Mouse (Mus musculus) B cell, adult 67 days (primary cell): Measurements from ENCODE around the gene Hbb-bh1. TPM values are rescaled to one million over a fixed set of nuclear protein-coding genes. Genes with fewer than 3 reads are reported as not detected.

ENCODE experiments used
- total RNA-seq, 2 experiments: library from RNA; stranded (reverse); gene quantifications; 4 replicates each; pipeline ENCODE4 v1.2.4; 2023

Gene Hbb-bh1
- total RNA-seq = not detected

GRCm38 (mm10) chr7:103843034-103843433, at the start of gene Hbb-bh1:
TSS of gene Hbb-bh1 (minus strand) at chr7:103843164.

GRCm38 (mm10) chr7:103886152-103886551, 43.2 kb upstream of the Hbb-bh1 start, which contains the start of gene Olfr66:
TSS of gene Olfr66 (minus strand) at chr7:103886252.

GRCm38 (mm10) chr7:103853090-103853489, 10.1 kb upstream of the Hbb-bh1 start, which contains the start of gene Hbb-y:
TSS of gene Hbb-y (minus strand) at chr7:103853216.

GRCm38 (mm10) chr7:103840268-103840667, 2.7 kb downstream of the Hbb-bh1 start, which contains the start of gene Hbb-bh2:
TSS of gene Hbb-bh2 (minus strand) at chr7:103840520.

GRCm38 (mm10) chr7:103827808-103828207, 15.2 kb downstream of the Hbb-bh1 start, which contains the start of gene Hbb-bs:
TSS of gene Hbb-bs (minus strand) at chr7:103828096.

GRCm38 (mm10) chr7:103813766-103814165, 29.2 kb downstream of the Hbb-bh1 start, which contains the start of gene Hbb-bt:
TSS of gene Hbb-bt (minus strand) at chr7:103813996.

GRCm38 (mm10) chr7:103791721-103792120, 51.2 kb downstream of the Hbb-bh1 start, which contains the start of gene Olfr67:
TSS of gene Olfr67 (minus strand) at chr7:103791821.

Other genes with a start within 250 kb of the Hbb-bh1 start
- not detected for gene Olfr619, start 242.6 kb downstream of the Hbb-bh1 start, total RNA-seq
- gene Olfr620, start 230.6 kb downstream of the Hbb-bh1 start, total RNA-seq = not detected
- not detected for gene Olfr622, start 200.5 kb downstream of the Hbb-bh1 start, total RNA-seq
- not detected for gene Olfr623, start 179.5 kb downstream of the Hbb-bh1 start, total RNA-seq
- not detected for gene Olfr624, start 172.0 kb downstream of the Hbb-bh1 start, total RNA-seq
- not detected for gene Olfr625-ps1, start 160.4 kb downstream of the Hbb-bh1 start, total RNA-seq
- not detected for gene Olfr243, start 128.5 kb downstream of the Hbb-bh1 start, total RNA-seq
- not detected for gene Olfr628, start 112.8 kb downstream of the Hbb-bh1 start, total RNA-seq
- gene Olfr629, start 98.2 kb downstream of the Hbb-bh1 start, total RNA-seq = not detected
- not detected for gene Olfr630, start 85.8 kb downstream of the Hbb-bh1 start, total RNA-seq
- gene Olfr69, start 71.6 kb downstream of the Hbb-bh1 start, total RNA-seq = not detected
- not detected for gene Olfr68, start 63.5 kb downstream of the Hbb-bh1 start, total RNA-seq
- not detected for gene Olfr67, start 51.3 kb downstream of the Hbb-bh1 start, total RNA-seq
- 10 to 100 TPM in 1 of 2 experiments, 1 to 10 TPM in 1; 3.1 to 49.4 TPM for gene Hbb-bt, start 29.2 kb downstream of the Hbb-bh1 start, total RNA-seq
- 100 to 1,000 TPM in 1 of 2 experiments, 10 to 100 TPM in 1; 22.4 to 295 TPM for gene Hbb-bs, start 15.1 kb downstream of the Hbb-bh1 start, total RNA-seq
- gene Hbb-bh2, start 2.6 kb downstream of the Hbb-bh1 start, total RNA-seq = not detected
- gene Hbb-y, start 10.1 kb upstream of the Hbb-bh1 start, total RNA-seq = not detected
- gene Olfr66, start 43.1 kb upstream of the Hbb-bh1 start, total RNA-seq = not detected
- not detected for gene Olfr64, start 51.3 kb upstream of the Hbb-bh1 start, total RNA-seq
- gene Olfr65, start 60.3 kb upstream of the Hbb-bh1 start, total RNA-seq = not detected
- gene Olfr631, start 85.7 kb upstream of the Hbb-bh1 start, total RNA-seq = not detected
- gene Olfr632, start 91.2 kb upstream of the Hbb-bh1 start, total RNA-seq = not detected
- gene Olfr633, start 101.3 kb upstream of the Hbb-bh1 start, total RNA-seq = not detected
- not detected for gene Olfr635, start 128.0 kb upstream of the Hbb-bh1 start, total RNA-seq
- gene Olfr638, start 155.6 kb upstream of the Hbb-bh1 start, total RNA-seq = not detected
- not detected for gene Olfr639, start 174.1 kb upstream of the Hbb-bh1 start, total RNA-seq
- gene Olfr640, start 182.4 kb upstream of the Hbb-bh1 start, total RNA-seq = not detected
- gene Olfr641, start 192.3 kb upstream of the Hbb-bh1 start, total RNA-seq = not detected
- not detected for gene Olfr642, start 209.5 kb upstream of the Hbb-bh1 start, total RNA-seq
- not detected for gene 4930516K23Rik, start 218.3 kb upstream of the Hbb-bh1 start, total RNA-seq
- not detected for gene Olfr644, start 228.7 kb upstream of the Hbb-bh1 start, total RNA-seq
- not detected for gene Olfr645, start 242.3 kb upstream of the Hbb-bh1 start, total RNA-seq